Mouse (Mus musculus): ENCODE measurements around the gene Tbkbp1.
"Not testable (repeated sequence)": the region's sequence is repeated elsewhere in the genome, so short reads cannot be mapped to it uniquely, and the experiment has no call there.

Tbkbp1 gene

DNA sequence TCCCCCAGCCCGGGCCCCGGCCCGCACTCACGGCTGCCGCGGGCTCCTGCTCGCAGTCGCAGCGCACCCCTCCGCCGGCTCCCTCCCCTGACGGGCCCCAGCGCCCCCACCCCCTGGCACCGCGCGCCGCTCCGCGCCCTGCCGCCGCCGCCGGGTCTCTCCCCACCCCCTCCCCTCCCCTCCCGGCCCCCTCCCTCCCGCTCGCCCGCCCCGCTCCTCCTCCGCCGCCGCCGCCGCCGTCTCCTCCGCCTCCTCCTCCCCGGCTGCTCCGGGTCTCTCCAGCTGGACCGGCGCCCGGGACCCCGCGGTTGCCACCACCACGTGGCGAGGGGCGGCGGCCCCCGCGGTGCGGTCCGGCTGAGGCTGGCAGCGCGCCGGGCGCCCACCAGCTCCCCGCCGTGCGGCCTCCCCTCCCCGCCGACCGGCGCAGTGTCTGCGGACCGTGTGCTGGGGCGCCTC is at the start of gene Tbkbp1:
Tbkbp1 (minus strand) TSS at position 153 of the 459 bp plus-strand sequence.
- no peak for DNase-seq (ENCODE audit: low read depth, low spot score)

DNA sequence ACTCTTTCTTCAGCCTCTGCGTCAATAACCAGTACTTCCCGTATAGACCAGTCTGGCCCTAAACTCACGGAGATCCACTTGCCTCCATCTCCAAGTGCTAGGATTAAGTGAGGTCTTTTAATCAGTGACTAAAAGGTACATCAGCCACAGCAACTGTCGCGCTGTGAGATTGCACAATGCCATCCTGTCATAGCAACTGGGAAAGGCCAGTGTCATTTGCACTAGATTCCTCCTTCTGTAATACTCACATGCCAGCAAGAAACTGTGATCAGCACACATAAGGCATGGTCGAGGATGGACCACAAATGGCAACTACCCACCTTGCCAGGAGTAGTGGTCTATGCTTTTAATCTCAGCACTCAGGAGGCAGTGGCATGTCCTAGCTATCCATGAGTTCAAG is 48.2 kb upstream of the Tbkbp1 start:
- no peak for DNase-seq (ENCODE audit: low read depth, low spot score)

DNA sequence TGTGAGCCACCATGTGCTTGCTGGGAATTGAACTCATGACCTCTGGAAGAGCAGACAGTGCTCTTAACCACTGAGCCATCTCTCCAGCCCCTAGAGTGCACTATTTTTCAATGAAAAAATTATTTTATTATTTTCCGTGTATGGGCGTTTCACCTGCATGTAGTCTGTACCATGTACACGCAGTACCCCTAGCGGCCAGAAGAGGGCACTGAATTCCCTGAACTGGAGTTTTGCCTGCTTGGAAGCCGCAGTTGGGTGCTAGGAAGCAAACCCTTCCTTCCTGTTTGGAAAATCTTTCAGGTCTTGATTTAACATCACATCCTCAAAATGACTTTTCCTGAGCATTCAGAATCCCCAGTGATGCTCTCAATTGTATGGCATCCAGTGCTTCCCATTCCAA is 47.3 kb upstream of the Tbkbp1 start:
- DNase-seq (ENCODE audit: low read depth, low spot score): no peak

DNA sequence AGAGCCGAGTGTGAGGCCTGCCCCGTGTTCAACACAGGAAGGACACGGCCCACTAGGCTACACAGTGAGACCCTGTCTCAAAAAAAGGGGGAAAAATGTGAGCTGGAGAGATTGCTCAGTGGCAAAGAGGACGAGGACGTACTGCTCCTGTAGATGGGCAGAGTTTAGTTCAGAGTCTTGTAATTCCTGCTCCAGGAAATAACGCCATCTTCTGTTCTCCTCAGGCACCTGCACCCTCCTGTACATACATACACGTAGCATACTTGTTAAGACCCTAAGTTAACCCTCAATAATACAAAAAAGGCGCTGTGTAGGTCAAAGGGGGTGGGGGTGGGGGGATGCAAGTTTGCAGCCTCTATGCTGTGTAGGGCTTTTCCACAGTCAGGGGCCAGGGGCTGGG is 45.7 kb upstream of the Tbkbp1 start:
- DNase-seq (ENCODE audit: low read depth, low spot score): no peak

DNA sequence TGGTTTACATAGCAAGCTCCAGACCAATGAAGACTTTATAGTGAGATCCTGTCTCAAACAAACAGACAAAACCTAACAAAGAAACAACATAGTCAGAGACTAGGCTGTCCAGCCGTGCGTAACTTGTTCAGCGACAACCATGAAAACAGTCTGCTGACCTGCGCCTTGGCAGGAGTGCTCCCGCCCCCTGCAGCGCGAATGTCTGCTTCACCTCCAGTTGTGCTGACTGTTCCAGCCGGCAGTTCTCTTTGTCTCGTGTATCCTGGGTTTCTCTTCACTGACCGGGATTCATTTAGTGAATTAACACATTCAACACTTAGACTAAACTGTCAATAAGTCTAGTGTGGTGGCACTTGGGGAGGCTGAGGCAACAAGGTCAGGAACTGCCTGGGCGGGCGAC is 45.2 kb upstream of the Tbkbp1 start:
- no peak for DNase-seq (ENCODE audit: low read depth, low spot score)

DNA sequence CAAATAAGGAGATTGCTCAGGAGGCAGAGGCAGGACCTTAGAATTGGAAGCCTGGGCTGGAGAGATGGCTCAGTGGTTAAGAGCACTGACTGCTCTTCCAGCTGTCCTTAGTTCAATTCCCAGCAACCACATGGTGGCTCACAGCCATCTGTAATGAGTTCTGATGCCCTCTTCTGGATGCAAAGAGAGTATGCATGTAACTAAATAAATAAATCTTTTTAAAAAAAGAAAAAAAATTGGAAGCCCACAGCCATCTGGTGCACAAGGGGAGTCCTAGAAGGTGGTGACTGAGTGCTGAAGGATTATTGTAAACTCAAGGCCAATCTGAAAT is 41.3 kb upstream of the Tbkbp1 start:
- DNase-seq (ENCODE audit: low read depth, low spot score): no peak

DNA sequence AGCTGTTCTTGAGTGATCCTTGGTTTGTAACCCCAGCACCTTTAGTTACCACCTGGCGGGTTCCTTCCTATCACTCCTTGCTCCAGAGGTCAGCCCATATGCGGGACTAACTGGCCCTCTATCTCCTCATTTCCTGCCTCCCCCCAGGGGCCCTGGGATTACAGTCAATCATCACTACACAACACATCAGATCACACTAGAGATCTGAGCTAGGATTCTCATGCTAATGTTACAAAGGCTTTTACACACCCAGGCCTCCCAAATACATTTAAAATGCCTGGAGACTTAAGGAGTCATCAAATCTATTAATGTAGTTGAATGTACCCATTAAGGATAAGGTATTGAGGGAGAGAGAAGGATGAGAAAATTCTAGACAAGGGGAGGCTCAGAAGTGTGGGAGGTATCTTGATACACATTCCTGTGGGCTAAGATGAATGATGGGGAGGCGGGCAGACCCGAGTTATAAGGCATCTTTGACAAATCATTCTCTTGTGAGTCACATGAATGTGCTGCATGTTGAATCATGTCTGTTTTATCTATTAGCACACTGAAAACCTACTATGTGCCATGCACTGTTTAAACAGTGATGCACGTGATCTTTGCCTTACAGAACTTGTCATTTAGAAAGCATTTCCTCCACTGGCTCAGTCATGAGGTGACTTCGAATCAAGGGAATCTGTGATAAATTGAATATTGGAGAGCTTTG is 40.8 kb upstream of the Tbkbp1 start:
- no peak for DNase-seq (ENCODE audit: low read depth, low spot score)

DNA sequence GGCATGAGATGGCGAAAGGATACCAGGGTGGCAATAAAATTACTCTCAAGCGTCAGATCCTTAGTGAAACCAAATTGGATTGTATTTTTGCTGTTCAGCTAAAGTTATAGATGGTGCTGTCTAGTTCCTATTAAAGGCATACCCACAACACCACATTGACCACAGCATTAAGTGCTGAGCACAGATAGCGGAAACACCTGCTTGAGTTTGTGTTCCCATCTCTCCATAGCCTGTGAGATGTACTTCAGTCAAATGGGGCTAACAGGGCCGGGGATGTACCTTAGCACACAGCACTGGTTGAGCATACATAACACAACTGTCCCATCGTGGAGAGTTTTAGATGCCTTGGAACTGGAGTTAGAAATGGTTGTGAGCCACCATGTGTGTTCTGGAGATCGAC is 39.7 kb upstream of the Tbkbp1 start:
- peak; percentile 34 for DNase-seq (ENCODE audit: low read depth, low spot score)

DNA sequence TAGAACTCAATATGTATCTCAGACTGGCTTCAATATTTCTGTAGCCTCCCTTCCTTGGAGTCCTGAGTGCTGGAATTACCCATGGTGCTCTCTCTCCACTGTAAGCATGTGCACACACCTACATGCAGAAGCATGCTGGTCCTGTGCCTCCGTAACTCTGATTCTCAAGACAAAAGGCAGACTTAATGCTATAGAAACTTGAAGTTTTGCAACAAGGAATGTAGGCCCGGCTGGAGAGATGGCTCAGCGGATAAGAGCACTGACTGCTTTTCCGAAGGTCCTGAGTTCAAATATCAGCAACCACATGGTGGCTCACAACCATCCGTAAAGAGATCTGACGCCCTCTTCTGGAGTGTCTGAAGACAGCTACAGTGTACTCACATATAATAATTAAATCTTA is 38.4 kb upstream of the Tbkbp1 start:
- not testable (repeated sequence) for DNase-seq (ENCODE audit: low read depth, low spot score)

DNA sequence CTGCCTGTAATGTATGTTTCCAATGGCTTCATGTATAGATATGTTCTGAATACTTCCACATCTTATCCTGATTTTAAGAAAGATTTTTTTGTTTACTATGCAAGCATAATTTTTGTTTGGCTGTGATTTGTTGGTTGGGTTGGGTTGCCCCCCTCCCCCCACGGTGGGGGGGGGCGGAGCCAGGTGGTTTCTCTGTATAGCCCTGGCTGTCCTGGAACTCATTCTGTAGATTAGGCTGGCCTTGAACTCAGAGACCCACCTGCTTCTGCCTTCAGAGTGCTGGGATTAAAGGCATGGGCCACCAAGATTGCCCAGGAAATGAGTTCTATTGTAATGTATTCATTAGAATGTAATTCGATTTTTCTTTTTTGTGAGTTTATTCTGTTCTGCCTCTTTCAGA is 37.9 kb upstream of the Tbkbp1 start:
- DNase-seq (ENCODE audit: low read depth, low spot score): no peak

DNA sequence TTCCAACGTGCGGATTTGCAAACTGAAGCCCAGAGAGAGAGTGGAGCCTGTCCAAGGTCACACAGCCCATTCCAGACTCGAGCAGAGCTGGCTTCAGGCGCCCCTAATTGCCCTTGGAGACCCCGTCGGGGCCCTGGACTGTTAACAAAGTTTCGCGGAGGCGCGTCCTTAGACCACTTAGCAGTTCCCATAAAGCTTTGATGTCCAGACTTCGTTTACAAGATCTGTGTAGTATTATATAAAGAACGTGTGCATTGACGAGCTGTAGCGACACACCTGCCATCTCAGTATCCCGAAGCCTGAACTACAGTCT is 37.3 kb upstream of the Tbkbp1 start:
- no peak for DNase-seq (ENCODE audit: low read depth, low spot score)

DNA sequence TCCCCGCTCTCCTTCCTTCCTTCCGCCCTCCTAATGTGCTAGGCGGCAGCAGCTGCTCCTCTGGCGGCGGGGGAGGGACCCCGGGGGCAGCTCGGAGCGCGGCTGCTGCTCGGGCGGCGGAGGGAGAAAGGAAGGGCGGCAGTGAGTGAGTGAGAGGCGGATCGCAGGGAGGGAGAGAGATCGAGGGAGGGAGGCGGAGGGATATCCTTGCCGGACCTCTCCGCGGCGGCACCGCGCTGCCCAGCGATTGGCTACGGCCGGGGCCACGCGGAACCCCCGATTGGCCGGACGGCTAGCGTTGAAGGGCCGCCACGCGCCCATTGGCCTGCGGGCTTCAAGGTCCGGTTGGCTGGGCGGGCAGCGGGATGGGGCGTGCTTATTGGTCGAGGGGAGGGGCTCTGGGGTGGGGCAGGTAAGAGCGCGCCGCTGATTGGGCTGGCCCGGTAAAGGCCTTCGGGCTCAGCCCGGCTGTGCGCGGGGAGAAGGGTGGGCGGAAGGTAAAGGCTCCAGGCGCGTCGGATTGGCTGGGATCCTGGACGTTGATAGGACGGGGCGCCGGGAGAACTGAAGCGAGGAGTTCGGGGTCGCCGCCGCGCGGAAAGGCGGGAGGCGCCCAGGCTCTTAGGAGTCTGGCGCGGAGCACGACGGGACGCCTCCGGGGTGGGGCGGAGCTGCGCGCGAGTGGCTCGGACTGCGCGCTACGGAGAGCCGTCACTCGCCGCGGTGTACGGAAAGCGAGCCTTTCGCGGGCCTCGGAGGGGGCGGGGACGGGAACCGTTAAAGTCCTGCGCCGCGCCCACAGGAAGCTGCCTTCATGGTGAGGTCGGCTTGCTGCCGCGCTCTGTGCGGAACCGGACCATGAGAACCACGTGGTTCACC is 36.7 kb upstream of the Tbkbp1 start, which contains the start of gene Kpnb1:
Kpnb1 (minus strand) TSS at position 118 of the 879 bp plus-strand sequence.
- DNase-seq (ENCODE audit: low read depth, low spot score): peak; percentile 99

DNA sequence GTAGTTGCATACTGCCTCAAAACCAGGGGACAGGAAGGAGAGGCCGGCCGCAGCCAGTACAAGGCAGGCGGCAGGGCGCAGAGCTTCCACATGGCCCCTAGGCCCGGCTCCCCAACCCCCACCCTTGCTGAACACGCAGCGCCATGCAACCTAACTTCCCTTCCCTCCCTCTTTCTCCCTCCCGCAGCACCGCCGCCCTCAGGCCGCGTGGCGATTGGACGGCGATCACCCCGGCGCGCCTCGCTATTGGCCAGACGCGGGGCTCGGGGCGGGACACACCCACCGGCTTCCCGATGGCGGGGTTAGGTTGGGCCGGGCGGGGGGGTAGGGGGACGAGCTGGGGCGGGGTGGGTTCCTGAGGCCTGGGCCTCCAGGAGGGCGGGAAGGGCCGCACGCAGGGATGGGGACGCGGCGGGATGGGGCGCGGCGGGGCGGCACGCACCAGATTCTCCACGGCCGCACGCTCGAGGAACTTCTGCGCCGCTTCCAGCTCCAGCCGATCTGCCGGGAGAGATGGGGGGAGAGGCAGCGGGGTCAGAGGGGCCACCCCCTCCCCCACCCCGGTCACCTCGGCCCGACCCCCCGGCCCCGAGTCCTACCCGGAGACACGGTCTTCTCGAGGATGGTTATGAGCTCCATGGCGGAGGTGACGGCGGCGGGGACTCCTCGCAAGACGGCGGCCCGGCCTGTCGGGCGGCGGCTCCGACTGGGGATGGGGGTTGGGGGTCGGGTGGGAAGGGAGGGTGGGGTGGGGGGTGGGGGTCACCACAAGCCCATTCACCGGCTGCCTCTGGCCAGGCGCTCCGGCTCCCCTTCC is 35.9 kb upstream of the Tbkbp1 start:
- peak; percentile 95 for DNase-seq (ENCODE audit: low read depth, low spot score)

DNA sequence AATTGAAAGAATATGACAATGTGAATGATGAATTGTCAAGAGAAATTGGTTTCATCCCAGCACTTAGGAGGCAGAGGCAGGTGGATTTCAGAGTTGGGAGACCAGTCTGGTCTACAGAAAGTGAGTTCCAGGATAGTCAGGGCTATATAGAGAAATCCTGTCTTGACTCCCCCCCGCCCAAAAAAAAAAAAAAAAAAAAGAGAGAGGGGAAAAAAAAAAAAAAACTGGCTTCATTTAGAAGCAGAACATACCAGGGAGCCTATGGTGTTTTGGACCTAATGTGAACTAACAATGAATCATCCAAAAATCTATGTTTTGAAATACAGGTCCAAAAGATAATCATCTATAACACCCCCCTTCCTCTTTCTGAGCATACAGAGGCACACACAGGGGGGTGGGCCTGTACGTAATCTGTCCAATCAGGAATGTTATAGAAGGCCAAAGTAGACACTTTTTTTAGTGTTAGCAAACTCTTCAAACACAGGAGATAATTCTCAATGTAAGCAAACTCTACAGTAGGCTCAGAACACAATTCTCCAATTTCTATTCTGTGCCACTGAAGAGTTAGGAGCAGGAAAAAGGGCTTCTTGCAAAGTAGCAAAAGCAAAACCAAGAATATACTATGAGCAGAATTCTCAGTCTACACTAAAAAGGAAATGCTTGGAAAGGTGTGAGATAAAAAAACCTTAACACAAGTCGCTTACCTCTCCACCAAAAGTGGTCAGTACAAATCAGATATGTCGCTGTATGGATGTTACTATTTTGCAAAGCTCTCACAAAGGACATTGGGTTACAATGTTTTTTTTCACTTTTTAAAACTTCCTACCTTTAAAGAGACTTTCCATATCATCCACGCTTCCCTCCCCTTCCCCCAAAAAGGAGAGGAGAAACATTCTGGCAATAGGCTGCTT is 34.7 kb upstream of the Tbkbp1 start:
- no peak for DNase-seq (ENCODE audit: low read depth, low spot score)

DNA sequence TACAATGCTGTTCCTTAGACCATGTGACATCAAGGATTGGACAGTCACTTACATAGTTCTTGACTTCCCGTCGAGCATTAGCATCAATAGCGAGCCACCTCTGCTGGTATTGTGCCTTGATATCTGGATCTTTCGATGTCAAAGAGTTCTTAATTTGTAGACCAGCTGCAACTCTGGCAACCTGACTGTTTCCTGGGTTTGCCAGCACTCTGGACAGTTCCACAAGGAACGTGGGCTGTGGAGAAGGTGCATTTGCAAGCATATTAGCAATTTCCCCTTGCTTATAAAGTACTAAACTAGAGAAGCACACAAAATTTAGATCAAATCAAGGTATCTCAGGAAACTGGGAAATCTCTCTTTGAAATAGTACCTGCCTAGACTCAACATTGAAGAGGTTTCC is 33.6 kb upstream of the Tbkbp1 start:
- DNase-seq (ENCODE audit: low read depth, low spot score): no peak

DNA sequence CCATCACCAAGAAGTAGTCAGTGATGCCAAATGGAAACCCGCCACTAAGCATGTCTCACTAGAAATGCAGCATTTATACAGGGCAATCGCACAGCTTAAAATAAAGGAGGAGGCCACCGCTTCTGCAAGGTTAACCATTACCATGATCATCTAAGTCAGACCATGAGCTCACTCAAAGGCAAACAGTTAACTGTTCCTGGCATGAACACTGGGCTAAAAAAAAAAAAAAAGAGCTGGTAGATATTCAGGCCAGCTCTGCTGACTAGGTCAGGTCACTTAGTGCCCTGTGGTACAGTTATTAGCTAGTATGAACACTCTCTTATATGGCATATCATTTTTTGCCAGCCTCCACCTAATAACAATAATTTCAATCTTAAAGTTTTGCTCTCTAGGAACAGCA is 31.2 kb upstream of the Tbkbp1 start:
- DNase-seq (ENCODE audit: low read depth, low spot score): no peak

DNA sequence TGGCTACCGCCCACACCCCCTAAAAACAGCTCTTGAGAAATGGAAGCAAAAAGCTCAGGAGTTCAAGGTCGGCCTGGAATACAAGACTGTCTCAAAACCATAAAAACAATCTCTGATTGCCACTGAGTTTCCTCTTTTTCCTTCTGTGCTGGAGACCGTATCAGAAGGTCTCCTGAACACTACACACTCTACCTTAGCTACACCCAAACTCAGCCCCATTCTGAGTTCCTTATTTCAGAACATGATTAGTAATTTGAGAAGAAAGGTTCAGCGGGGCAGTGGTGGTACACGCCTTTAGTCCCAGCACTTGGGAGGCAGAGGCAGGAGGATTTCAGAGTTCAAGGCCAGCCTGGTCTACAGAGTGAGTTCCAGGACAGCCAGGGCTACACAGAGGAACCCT is 29.8 kb upstream of the Tbkbp1 start:
- DNase-seq (ENCODE audit: low read depth, low spot score): no peak

DNA sequence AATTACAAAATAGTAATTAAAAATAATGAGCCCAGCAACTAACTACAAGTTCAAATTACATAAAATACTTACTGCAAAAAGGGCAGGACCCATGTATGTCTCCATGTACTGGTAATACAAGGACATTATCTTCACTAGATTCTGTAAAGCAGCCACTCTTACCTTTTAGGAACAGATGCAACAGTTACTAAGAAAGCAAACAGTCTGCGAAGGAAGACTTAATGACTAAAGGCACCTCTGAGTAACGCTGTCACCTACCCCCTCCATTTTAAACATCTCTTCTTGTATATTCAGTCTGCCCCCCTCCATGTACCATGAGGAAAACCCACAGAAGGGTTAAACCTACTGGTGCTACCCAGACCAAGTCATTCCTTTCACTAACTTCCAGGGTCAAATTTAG is 26.9 kb upstream of the Tbkbp1 start:
- DNase-seq (ENCODE audit: low read depth, low spot score): no peak

DNA sequence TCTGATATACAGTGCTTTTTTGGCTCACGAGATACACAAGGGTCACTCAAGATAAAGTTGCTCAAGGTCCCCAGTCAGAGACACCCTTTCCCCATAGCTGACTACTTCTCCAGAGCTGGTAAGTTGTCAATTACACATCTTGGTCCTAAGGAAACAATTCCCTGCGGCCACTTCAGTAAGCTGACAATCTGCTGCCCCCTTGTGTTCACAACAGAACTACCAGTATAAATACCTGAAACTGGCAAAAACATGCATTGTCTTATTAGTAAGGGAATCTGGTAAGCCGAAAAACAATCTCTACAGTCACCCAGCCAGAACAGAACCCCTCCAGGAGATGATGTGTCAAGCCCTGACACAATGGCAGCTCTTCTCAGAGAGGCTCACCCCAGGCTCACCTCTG is 25.6 kb upstream of the Tbkbp1 start:
- DNase-seq (ENCODE audit: low read depth, low spot score): no peak

DNA sequence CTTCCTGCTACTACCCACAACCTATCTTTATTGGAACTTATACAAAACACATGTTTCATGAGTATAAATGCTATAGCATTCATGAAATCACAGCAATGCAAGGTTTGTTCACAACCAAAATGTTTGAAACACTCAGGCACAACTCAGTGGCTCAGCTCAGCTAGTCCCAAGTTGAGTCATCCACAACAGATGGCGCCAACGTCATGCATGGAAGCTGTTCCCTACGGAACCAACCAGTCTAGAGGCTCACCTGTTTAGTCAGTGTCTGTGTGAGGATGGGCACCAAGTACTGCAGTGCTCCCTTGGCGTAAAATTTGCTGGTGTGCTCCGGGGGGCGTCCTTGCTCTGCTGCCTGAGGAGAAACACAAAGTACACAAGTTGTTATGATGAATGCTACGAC is 24.2 kb upstream of the Tbkbp1 start:
- DNase-seq (ENCODE audit: low read depth, low spot score): no peak

DNA sequence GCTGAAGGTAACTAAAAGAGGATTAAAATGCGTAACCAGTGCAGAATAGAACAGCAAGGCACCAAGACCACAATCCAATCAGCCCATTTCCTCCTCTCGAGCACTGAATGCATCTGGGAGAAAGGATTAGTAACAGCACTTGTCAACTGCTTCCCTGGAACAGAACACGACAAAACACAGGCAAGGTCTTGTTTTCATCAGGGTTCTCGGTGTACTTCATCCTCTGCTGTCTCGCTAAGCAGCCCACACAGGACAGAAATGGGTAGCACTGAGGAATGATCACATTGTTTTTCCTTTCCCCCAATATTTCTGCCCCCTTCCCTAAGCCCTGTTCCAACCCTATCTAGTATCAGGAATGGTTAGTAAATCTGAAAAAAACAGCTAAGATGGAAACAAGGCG is 9.0 kb upstream of the Tbkbp1 start:
- DNase-seq (ENCODE audit: low read depth, low spot score): no peak

All from skeletal muscle tissue, adult 2 months (tissue).